Mouse (Mus musculus): ENCODE data around the gene C1galt1. TPM values are rescaled to one million over a fixed set of nuclear protein-coding genes. Genes with fewer than 3 reads are reported as not detected.
A peak's percentile ranks its signal among the peaks of the same experiment; 100 is the strongest.

C1galt1 gene
- polyA plus RNA-seq, 1 experiment from 2014 or later: 5.3 TPM

DNA sequence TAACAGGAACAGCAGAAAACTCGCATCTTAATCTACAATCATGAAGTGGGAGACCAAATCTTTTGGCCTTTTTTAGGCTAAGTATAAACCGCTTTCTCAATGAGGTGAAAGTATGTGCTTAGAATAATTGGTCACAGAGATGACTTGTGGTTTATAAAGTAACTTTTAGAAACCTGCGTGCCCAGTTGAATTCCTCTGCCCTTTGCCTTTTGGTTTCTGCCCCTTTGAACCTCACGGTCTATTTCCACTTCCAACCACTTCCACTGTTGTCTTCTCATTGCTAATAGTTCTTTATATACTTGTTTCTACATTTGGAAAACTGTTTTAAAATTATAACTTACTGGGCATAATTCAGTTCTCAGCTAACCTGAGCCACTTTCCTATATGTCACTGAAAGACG, 32.2 kb downstream of the C1galt1 start:
- H3K9ac ChIP-seq: no peak overlapping the region
- no peak overlapping the region for H3K27ac ChIP-seq
- no peaks in the 10 kb centered on the region for H3K4me1 ChIP-seq (replicated peaks)
- no peak for ATAC-seq
- WGBS: 90% methylated on average over 5 of the region's 5 CpGs
- no peak overlapping the region for H3K4me3 ChIP-seq (replicated peaks)
- H3K9me3 ChIP-seq: no peaks in the 10 kb centered on the region
- no peaks in the 10 kb centered on the region for H3K27me3 ChIP-seq (replicated peaks)
- H3K4me2 ChIP-seq (replicated peaks): no peak overlapping the region
- no peaks in the 10 kb centered on the region for H3K36me3 ChIP-seq

DNA sequence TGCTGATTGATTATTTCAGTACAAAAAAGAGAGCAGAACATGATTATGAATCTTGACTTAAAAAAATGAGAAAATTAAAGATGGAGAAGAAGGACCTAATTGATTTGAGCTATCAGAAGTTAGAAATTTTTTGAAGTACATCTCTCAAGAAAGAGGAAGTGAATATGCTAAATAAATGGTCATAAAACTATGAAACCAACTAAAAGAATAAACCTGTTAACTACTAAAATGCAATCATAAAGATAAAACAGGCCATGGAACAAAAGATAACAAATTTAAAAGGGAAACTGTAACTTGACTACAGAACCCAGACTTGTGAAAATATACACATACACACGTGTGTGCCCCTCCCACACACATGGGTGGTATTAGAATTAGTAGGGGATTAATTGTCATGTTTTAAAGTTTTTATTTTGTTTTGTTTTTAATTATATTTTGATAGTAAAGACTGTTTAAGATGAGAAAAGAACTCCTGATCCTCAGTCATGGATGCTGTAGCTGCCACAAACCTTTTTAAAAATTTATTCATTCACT, 37.0 kb downstream of the C1galt1 start:
- H3K4me3 ChIP-seq (replicated peaks): no peak overlapping the region
- H3K4me2 ChIP-seq (replicated peaks): no peak overlapping the region
- no peak overlapping the region for H3K9ac ChIP-seq
- H3K27ac ChIP-seq: no peak overlapping the region
- 49% methylated on average over 1 of the region's 1 CpGs for WGBS
- H3K27me3 ChIP-seq (replicated peaks): no peaks in the 10 kb centered on the region
- H3K36me3 ChIP-seq: no peaks in the 10 kb centered on the region
- H3K9me3 ChIP-seq: no peaks in the 10 kb centered on the region
- H3K4me1 ChIP-seq (replicated peaks): no peaks in the 10 kb centered on the region
- no peak for ATAC-seq

DNA sequence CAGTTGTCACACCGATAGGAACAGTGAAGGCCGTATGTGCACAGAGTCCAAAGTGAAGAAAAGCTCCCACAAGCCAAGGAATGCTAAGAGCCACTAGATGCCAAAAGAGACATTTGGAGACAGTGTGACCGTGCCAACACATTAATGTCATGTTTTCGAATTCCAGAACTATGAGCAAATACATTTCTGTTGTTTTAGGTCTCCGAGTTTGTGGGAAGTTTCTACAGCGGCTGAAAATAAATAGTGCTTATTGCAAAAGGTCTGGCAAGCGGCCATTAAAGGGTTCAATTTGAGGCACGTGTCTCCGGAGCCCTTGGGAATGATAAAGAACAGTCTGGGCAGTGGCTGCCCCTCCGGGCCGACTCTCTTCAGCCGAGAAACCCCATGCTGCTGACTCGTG, 37.9 kb downstream of the C1galt1 start:
- no peaks in the 10 kb centered on the region for H3K36me3 ChIP-seq
- 57% methylated on average over 13 of the region's 13 CpGs for WGBS

DNA sequence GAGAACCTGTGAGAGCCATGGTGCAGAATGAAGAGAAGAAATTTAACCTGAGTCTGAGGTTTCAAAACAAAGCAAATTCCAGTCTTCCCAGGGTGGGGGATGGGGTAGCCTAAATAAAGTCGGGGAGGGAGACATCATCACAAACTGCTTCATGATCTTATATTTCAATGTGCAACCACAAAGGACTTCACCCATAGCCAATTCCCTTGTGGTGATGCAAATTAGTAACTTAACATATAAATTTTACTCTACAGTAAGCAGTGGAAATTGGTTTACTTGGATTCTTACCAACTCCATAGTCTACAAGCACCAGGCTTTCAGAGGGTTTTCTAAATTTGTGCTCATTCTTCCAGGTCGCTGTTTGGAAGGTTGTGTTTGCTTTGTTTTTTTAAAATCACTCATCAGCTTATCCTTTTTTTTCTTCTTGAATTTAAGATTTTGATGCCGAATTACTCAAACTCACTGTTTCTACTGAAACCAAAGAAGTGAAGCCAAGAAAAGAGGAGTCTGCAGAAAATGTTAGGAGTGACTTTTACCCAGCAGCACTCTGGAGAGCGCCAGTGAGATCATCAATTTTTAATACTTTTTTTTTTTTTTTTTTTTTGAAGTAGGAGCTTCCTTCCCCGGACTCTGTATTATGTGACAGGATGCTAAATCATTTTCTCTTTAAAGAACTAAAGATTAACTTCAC, 41.5 kb downstream of the C1galt1 start:
- no peaks in the 10 kb centered on the region for H3K27me3 ChIP-seq (replicated peaks)
- H3K36me3 ChIP-seq: no peaks in the 10 kb centered on the region
- H3K9ac ChIP-seq: no peak overlapping the region
- no peak overlapping the region for H3K27ac ChIP-seq
- H3K4me2 ChIP-seq (replicated peaks): no peak overlapping the region
- WGBS: 63% methylated on average over 5 of the region's 5 CpGs
- no peak for ATAC-seq
- H3K4me1 ChIP-seq (replicated peaks): no peaks in the 10 kb centered on the region
- no peaks in the 10 kb centered on the region for H3K9me3 ChIP-seq
- no peak overlapping the region for H3K4me3 ChIP-seq (replicated peaks)

More for the DNA sequence above, 37.9 kb downstream of the C1galt1 start:
- Histone ChIP-seq H3K27ac (no peak overlapping the region), H3K9ac (no peak overlapping the region), H3K27me3 (replicated peaks) (no peaks in the 10 kb centered on the region), H3K4me1 (replicated peaks) (no peaks in the 10 kb centered on the region), H3K4me2 (replicated peaks) (no peak overlapping the region), H3K4me3 (replicated peaks) (no peak overlapping the region), H3K9me3 (no peaks in the 10 kb centered on the region)
- peak; percentile 20; the same call in 1 of the 2 replicates for ATAC-seq

DNA sequence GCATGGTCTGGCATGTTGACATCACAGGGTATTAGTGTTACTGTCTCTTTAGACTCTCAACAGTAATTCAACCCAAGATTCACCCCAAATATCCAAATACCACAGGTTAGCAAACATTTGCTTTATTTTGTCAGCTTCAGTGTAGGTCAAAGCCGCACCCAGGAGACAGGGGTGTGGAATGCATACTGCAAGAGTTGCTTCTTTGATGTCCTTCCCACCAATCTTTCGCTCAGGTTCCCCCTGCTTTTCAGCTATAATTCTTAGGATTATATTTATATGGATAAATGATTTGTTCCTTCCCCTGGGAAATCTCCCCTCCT, 42.0 kb downstream of the C1galt1 start:
- Histone ChIP-seq H3K27ac (no peak overlapping the region), H3K9ac (no peak overlapping the region), H3K9me3 (no peaks in the 10 kb centered on the region), H3K36me3 (no peaks in the 10 kb centered on the region), H3K4me1 (replicated peaks) (no peaks in the 10 kb centered on the region), H3K4me3 (replicated peaks) (no peak overlapping the region), H3K27me3 (replicated peaks) (no peaks in the 10 kb centered on the region), H3K4me2 (replicated peaks) (no peak overlapping the region)
- ATAC-seq: no peak
- WGBS: 51% methylated on average over 2 of the region's 2 CpGs

DNA sequence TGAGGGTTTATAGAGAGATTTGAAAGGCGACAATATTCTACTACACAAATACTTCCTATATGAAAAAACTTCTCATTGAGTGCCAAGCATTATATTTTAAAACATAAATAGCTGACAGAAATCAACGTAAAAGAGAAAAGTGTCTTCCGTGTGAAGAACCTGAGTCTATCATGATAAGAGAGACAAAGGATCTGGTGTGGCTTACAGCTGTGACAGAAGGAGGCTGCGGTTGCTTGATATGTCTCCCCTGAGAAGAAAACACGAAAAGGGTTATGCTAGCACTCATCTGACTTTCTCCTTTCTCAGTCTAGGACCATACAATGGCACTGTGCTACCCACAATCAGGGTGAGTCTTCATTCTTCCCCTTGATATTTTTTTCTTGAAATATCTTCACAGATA, 51.7 kb downstream of the C1galt1 start:
- H3K4me3 ChIP-seq (replicated peaks): no peak overlapping the region
- no peaks in the 10 kb centered on the region for H3K27me3 ChIP-seq (replicated peaks)
- H3K36me3 ChIP-seq: no peaks in the 10 kb centered on the region
- no peak overlapping the region for H3K4me2 ChIP-seq (replicated peaks)
- H3K9ac ChIP-seq: no peak overlapping the region
- ATAC-seq: no peak
- no peaks in the 10 kb centered on the region for H3K9me3 ChIP-seq
- no peak overlapping the region for H3K27ac ChIP-seq
- H3K4me1 ChIP-seq (replicated peaks): no peaks in the 10 kb centered on the region
- 84% methylated on average over 5 of the region's 5 CpGs for WGBS

DNA sequence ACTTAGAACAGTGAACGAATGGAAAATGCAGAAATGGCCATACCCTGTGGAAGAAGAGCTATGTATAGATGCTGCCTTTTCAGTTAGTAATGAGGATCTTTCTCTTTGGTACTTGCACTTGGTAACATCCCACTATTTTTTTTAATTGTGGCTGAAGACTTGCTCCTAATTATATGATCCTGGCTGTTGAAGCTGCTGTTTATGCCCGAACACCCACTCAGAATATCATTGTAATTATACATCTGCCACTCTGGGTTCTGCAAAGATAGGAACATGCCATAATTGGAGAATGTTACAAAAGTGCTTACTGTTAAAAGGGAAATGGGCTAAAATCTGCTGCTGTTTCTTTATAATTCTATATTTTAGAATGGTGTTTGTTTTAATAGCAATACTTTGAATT, 67.4 kb downstream of the C1galt1 start:
- Histone ChIP-seq H3K9ac (no peak overlapping the region), H3K36me3 (no peaks in the 10 kb centered on the region), H3K4me1 (replicated peaks) (no peaks in the 10 kb centered on the region), H3K27me3 (replicated peaks) (no peaks in the 10 kb centered on the region), H3K27ac (no peak overlapping the region), H3K4me3 (replicated peaks) (no peak overlapping the region), H3K4me2 (replicated peaks) (no peak overlapping the region), H3K9me3 (no peaks in the 10 kb centered on the region)
- ATAC-seq: no peak
- WGBS: 72% methylated on average over 2 of the region's 2 CpGs

Other genes starting within 250 kb of the C1galt1 start
- 114 and 122 TPM in 2 replicates for gene Asns, start 151.6 kb upstream of the C1galt1 start, polyA plus RNA-seq (2015; fragmentation: Nextera tagmentation; extraction: Ambion mirVana)